Mouse (Mus musculus) left cerebral cortex, postnatal 36 days (tissue): ENCODE measurements around the gene Dio1. TPM values are rescaled to one million over a fixed set of nuclear protein-coding genes. Genes with fewer than 3 reads are reported as not detected.

Experiments
- DNase-seq, 2 experiments: peaks; one replicate each; pipeline ENCODE4 v3.0.0; 2021 to 2022; ENCODE audit warnings: low spot score in 2 of 2, mixed read lengths in 1 of 2
- intact Hi-C: fragments of 180-260 bp; cut with DNase I; formaldehyde crosslinking; loops from one replicate; pipeline ENCODE4 v1.15.1; 2025
- total RNA-seq, 2 experiments: library from RNA; stranded (reverse); gene quantifications; 2 replicates each; pipeline ENCODE4 v1.2.3; 2021

Gene Dio1
- total RNA-seq, result not detected

DNA sequence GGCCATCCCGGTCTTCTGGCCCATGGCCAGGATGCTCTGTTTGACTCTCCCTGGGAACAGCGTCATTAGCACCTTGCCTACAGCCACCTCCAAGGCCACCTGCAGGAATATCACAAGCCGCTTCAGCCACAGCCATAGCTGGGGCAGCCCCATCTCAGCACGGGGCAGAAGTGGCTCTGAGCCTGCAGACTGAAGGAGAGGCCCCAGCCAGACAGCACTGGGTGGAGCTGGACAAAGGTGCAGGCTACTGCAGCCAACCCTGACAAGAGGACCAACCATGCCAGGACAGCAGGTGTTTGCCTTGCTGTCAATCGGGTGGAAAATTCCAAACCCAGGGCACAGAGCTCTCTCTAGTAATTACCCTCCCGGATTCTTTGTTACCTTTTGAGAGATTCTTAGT is at the start of gene Dio1:
Gene Dio1 (minus strand): TSS at position 204 of the 400 bp plus-strand sequence.
- intact Hi-C loops, result no loop called here
- no peak for DNase-seq

DNA sequence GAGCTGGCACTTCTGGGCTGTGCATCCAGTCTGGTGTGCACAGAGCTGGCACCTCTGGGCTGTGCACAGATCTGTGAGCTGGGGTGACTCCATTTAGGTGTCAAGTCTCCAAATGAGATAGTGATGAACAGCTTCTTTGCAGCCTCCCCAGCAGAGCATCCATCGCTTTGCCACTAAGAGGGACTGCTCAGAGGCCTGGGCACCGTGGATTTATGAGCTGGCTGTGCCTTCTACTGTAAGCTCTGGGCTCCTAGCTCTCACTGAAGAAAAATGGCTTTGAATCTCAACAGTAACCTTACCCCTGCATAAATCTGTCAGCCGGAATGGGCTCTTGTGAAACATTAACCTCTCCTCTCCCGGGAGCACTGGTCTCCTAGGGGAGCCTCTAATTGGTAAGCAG is 47.6 kb upstream of the Dio1 start:
- intact Hi-C loops, result no loop called here
- DNase-seq, result no peak

DNA sequence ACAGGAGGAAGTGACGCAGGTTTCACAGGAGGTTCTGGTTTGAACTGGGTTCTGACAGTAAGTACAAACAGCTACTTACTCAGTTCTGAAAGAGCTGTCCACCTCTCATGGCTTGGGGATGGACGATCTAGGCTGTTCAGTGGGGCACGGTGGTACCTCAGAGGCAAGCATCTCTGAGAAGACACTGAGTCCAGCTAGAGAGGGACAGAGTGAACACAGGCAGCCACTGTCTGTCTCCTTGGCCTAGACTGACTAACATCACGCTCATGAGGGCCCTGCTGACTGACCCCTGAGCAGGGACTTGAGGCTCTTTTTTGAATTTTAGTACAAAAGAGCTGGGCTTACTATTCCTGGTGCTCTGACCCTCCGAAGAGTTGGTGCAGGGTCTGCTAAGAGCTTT is 47.2 kb upstream of the Dio1 start:
- intact Hi-C loops, result no loop called here
- DNase-seq, result no peak

DNA sequence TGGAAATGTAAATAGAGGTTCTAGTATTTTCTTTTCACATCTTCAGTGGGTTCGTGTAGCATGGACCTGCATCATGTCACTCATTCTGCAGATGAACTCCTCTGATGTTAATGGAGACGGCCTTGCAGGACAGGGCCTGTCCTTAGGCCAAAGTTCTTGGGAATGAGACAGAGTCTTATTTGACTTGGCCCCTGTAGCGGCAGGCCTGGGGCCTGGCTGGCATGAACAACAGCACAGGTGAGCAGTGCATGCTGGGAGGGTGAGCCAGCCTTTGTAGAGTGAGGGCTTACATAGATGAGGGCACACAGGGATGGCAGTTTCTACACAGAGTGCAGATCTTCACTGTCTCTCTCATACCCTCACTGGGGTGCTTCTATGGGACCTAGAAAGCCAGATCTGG is 46.6 kb upstream of the Dio1 start:
- intact Hi-C loops, result no loop called here
- no peak for DNase-seq

DNA sequence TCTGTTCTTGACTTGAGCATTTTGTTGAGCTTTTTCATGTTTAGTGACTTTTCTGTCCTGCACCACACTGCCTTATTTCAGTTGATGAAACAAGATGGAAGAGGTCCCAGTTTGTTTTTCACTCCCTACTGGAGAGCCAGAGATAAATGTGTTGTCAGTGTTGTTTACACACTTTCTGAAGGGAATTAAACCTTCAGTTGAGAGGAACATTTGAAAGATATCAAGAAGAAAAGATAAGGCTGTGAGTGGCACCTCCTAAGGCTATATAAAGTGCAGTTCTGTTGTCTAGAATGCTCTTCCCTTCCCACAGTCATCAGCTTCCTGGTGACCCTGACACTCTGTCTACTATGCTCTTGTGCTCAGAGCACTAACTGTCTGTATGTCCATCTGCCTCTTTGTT is 44.4 kb upstream of the Dio1 start:
- no peak for DNase-seq
- intact Hi-C loops, result no loop called here

DNA sequence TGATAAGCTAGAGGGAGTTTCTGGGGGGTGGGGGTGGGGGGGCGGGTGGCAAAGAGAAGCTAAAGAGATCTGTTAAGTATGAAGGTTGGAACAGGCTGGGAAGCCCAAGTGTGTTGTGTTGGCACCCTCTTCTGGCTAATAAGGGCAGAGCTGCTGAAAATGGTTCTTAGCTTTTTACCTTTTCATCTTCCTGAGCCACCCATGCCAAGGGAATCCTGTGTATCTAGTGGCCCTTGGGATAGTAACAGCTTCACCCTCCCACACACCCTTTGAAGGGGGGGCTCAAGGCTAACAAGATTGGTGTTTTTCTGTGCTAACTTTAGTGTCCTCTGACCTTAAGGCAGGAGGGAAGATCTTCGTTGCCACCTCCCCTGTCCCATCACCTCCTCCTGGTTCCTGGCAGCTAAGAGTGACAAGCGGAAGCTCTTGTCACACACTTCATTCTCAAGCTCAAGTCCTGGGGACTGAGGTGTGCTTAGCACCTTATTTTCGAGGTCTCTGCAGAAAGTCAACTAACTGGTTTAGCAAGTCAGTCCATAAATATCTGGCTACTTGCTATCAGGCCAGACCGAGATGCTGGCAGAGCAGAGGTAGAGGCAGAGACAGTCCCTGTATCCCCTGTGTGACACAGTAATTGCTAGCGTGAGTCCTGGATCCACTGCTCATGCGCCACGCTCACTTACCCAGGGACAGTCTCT is 42.5 kb upstream of the Dio1 start:
- DNase-seq, result peak in 1 of 2 experiments; percentile 28
- intact Hi-C loops, result loop anchor here (2.0 to 10.0 kb wide), 3 partner anchors 99 to 735 kb away; partner anchors contain the start of gene Lexm

DNA sequence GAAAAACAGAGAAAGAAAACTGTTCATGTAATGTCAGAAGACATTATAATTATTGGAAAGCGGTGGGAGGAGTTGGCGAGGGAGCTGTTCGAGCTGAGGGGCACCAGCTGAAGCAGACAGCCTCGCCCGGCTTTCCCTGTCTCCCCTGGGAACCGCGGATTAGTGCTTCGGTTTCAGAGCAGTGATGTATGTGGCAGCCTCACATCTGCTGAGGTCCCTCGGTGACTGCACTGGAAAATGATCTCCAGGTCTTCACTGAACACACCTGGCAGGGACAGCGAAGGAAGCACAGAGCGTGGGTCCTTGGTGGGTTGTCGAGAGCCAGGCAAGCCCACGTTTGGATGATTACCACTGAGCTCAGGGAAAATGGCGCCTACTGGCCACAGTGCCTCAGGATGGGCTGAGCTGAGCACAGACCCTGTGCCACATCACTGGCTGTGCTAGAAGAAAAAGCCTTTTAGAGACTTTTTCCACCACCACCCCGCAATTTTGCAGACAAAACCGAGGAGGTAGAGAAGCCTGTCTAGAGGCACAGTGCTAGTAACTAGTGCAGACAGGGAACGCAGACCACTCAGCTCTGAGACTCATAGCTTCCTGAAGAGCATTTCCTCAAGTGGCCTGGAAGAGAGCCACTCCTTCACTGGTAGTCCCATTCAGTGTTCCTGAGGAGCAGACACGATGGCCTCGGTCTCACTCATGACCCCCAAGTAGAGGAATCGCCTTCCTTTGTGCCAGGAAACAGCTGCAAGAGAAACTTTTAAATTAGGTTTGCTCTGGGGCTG is 41.8 kb upstream of the Dio1 start:
- intact Hi-C loops, result loop anchor here (2.0 to 10.0 kb wide), 3 partner anchors 98 to 734 kb away; partner anchors contain the start of gene Lexm
- no peak for DNase-seq

DNA sequence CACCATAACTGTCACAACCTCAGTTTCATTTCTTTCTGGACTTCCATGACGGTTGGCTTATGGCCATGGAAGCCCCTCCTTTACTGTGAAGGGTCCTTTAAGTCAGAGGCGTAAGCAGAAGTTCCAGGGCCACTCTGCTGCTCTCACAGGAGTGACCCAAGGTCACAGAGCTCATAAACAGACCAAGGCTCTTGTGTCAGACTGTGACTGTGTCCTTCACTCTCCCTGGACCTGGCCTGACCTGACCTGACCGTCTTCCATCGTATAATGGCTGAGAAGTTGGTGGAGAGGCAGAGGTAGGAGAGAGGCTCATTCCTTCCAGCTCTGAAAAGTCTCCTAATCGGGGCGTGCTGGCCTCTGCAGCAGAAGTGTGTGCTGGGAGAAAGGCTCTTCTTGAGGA is 40.3 kb upstream of the Dio1 start:
- intact Hi-C loops, result loop anchor here (10.0 kb wide), 2 partner anchors 162 to 732 kb away; partner anchors contain the start of gene Lexm
- no peak for DNase-seq

DNA sequence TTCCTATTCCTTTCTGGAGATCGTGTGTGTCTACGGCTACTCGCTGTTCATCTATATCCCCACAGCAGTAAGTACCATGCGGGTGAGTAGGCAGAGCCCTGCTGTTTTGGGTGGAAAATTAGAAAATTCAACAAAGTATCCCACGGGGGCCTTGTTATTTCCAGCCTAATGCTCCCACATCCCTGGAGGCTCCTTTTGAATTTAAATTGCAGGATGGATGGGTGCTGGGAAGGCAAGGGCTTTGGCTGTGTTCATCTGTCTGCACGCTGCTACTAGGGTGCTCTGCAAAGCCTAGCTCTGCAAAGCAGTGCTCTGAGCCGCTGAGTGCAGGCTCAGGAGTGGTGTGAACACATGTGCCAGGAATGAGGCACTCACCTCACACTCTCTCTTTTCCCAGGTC is 37.6 kb upstream of the Dio1 start:
- intact Hi-C loops, result loop anchor here (10.0 kb wide), 2 partner anchors 160 to 730 kb away; partner anchors contain the start of gene Lexm
- no peak for DNase-seq

DNA sequence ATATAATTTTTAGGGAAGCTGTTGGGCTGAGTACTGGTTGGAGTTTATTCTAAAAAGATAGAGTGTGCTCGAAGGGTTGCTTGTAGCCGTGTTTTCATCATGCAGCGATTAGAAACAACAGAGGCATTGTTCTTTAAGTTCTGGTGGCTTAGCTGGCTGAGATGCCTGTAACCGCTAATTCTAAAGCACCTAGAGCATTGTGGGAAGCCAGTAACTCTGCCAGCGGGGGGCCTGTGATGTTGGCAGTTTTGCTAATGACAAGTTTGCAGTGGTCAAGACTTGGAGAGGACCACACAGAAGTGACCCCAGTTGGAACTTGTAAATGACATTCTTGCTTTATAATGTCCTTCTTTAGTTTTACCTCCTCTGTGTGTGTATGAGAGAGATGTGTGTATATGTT is 34.4 kb upstream of the Dio1 start:
- DNase-seq, result no peak
- intact Hi-C loops, result loop anchor here (10.0 kb wide), 2 partner anchors 157 to 727 kb away; partner anchors contain the start of gene Lexm

DNA sequence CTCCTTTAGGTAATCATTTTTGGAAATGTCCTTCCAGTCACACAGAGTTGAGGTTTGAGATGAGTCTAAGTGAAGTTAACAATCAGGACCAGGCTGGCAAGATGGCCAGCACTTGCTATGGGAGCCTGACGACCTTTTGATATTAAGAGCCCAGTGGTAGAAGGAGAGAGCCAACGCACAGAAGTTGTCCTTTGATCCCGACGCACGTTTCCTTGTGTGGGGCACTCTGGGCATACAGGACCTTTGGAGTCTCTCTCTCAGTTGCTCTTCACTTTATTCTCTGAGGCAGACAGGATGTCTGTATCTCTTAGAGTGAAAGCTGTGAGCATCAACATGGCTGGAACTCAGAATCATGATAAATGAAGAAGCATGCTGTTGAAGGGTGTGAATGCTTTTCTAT is 30.5 kb upstream of the Dio1 start:
- intact Hi-C loops, result no loop called here

DNA sequence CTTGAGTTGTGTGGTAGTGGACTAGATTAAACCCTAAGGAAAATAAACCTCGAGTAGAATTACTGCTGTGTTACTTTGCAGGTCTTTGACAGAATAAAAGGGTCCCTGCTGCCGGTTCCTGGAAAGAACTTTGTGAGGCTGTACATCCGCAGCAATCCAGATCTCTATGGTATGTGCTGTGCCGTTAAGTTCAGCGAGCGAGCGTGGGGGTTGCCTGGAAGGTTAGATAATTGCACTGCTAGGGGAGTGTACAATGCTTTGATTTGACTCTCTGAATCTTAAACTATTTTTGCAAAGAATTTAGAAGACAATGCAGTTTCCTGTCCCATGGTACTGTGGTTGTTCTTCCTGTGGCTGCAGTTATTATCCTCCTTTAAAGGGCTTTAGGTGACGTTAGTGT is 29.4 kb upstream of the Dio1 start:
- DNase-seq, result no peak
- intact Hi-C loops, result no loop called here

More for the DNA sequence above, 30.5 kb upstream of the Dio1 start:
- DNase-seq, result no peak

DNA sequence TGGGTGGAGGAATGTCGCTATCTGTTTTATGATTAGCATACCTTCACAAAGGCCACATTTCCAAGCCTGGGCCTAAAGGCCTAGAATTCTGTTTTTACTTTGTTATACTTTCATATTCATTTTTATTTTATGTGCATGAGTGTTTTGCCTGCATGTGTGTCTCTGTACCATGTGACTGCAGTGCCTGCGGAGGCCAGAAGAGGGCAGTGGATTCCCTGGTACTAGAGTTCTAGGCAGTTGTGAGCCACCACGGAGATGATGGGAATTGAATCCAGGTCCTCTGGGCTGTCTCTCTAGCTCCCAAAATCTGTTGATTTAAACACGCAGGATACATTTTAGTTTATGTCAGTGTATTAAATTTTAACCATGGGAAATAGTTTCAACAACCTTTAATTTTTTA is 26.5 kb upstream of the Dio1 start:
- DNase-seq, result no peak

DNA sequence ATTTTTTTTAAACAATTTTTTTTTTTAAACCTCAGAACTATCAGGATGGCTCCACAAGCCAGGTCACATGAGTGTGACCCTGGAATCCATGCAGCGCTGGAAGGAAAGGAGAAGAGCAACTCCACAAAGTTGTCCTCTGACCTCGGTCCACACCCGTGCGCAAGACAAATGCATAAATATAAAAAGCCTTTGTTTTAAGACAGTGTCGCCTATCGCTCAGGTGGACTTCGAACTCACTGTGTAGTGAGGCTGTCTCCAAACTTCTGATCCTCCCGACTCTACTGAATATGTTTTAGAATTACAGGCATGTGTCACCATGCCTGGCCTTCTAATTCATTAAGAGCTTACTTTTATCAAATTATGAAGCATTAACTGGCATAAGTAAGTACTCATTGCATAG is 21.6 kb upstream of the Dio1 start:
- intact Hi-C loops, result no loop called here
- DNase-seq, result no peak

More for the DNA sequence above, 26.5 kb upstream of the Dio1 start:
- intact Hi-C loops, result no loop called here

DNA sequence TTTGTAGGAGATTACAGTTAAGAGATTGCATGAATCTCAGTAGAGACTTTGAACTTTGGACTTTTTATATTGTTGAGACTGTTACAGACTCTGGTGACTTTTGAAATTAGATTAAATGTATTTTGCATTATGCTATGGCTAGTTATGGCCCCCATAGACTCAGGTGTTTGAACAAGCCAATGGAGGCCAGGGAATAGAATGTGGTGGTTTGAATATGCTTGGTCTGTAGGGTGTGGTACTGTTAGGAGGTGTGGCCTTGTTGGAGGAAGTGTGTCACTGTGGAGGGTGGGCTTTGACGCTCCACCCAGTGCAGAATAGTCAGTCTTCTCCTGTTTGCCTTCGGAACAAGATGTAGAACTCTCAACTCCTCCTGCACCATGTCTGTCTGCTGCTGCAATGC is 16.1 kb upstream of the Dio1 start:
- intact Hi-C loops, result no loop called here
- DNase-seq, result no peak

DNA sequence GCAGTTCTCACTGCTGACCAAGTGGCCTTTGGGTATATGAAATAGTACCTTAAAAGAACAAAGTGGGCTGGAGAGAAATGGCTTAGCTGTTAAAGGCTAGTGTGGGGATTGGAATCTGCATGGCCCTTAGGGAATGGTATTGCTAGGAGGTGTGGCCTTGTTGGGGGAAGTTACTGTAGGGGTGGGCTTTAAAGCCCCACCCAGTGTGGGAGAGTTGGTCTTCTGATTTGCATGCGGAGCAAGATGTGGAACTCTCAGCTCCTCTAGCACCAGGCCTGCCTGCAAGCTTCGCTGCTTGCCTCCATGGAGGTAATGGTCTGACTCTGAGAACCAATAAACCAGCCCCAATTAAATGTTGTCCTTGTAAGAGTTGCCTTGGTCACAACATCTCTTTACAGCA is 14.1 kb upstream of the Dio1 start:
- no peak for DNase-seq
- intact Hi-C loops, result no loop called here

DNA sequence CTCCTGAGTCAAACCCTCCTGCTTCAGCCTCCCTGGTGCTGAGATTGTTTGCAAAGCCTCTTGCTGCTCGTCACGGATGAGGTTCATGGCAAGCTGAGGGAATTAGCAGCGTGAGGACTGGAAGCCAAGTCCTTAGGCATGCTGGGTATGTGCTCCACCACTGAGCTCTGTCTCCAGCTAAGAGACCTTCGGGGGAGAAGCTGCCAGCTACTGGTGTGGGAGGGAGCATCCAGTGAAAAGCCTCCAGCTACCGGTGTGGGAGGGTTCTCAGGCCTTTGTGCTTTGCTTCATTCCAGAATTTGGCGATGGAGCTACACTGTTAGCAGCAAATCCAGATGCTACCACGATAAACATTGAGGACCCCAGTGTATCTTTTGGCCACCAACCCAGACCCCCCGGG is 11.7 kb upstream of the Dio1 start:
- no peak for DNase-seq
- intact Hi-C loops, result no loop called here

DNA sequence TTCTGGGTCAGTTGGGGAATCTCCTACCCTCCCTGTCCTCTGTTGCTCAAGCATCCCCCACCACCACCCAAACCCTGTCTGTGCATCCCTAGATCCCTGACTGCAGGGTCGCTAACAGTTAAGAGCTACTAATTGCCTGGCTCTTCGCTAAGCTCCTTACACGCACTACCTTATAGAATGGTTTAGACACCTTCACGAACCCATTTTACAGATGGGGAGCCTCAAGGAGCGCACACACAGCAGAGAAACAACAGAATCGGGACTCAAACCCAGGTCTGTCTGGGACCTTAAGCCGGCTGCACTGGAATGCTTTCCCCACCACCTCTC is 7.5 kb upstream of the Dio1 start:
- DNase-seq, result no peak
- intact Hi-C loops, result loop anchor here (2.0 kb wide), 1 partner anchor 62 kb away; the partner anchor contains the start of genes Hspb11 and Lrrc42

DNA sequence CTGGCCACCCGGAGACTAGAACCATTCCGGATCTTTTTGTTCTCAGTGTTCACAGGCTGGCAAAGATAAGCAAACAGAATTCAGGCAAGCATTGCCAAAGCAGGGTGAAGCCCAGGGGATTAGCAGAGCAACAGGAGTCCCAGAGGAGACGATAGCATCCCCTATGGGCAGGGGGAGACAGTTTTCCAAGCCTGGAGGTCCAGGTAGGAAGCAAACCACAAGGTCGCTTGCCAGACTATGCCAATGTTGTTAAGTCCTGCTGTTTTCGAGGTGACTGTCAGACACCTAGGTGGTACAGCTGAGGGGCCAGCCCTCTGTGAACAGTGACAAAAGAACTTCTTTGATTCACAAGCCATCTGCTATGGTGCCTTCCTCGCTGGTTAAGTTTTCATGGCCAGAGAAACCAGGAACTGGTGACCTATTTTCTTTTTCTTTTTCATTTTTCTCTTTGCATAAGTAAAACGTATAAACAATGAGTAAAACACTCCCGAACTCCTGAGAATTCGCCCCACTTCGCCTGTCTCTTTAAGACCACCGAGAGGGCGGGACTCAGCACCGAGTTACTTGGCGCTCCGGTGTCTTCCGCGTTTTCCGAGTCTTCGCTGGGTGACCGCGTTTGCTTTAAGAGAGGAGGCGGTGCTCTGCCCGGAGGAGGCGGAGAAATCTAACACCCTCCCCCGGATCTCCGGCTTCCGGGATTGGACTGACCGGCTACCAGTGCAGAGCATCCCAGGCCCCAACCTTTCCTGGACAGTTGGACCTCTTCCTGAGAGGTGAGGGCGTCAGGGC is 6.9 kb upstream of the Dio1 start, which contains the start of gene Yipf1:
Gene Yipf1 (plus strand): TSS at position 674 of the 789 bp plus-strand sequence.
- intact Hi-C loops, result loop anchor here (2.0 kb wide), 1 partner anchor 61 kb away; the partner anchor contains the start of genes Hspb11 and Lrrc42
- peak; percentile 84 to 87 for DNase-seq

DNA sequence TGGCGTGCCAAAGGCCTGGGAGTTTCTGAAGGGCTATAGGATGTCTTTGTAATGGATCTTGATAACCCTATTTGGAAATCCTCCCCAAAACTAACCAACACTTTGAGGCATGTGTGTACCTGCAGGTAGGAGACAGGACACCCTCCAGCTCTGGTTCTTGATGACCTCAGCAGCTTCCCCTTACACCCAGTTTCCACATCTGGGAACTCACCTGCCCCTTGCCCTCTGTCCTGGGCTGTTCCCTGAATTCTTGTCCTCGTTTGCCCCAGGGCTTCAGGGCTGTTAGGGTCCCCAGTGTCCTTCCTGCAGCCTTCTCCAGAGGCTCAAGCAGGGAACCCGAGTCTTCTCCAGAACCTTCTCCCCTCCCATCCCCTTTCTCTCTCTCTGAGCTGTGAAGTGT is 3.4 kb downstream of the Dio1 start:
- intact Hi-C loops, result no loop called here

More for the DNA sequence above, 3.4 kb downstream of the Dio1 start:
- DNase-seq, result no peak
